Mouse (Mus musculus) cerebellum, adult 2 months (tissue): ENCODE measurements around the gene Ryr2. TPM values are rescaled to one million over a fixed set of nuclear protein-coding genes. Genes with fewer than 3 reads are reported as not detected.
"Not testable (repeated sequence)": the region's sequence is repeated elsewhere in the genome, so short reads cannot be mapped to it uniquely, and the experiment has no call there.

Experiments
- DNase-seq, 2 experiments: peaks; one replicate each; pipeline ENCODE4 v3.0.0; 2021
- H3K27ac ChIP-seq: fragments of 200-500 bp; 2 replicates; pipeline ENCODE4 v1.5.1; 2012; ENCODE audit warnings: low read length, control low read depth, inconsistent platforms; ENCODE audit not compliant: insufficient read depth
- H3K27me3 ChIP-seq: fragments of 200-500 bp; 2 replicates; pipeline ENCODE4 v1.6.1; 2012; ENCODE audit warnings: inconsistent platforms, mild to moderate bottlenecking, low read length, moderate library complexity; ENCODE audit not compliant: control insufficient read depth, insufficient read depth
- H3K4me1 ChIP-seq: fragments of 200-500 bp; 2 replicates; pipeline ENCODE4 v1.6.1; 2011; ENCODE audit warnings: low read length; ENCODE audit not compliant: control insufficient read depth, insufficient read depth
- H3K4me3 ChIP-seq: fragments of 200-500 bp; replicated peaks from 2 replicates; pipeline ENCODE3; 2011; ENCODE audit warnings: mild to moderate bottlenecking, low read depth, low read length, control low read depth; ENCODE audit not compliant: insufficient read depth
- CTCF ChIP-seq: fragments of 200-500 bp; IDR thresholded peaks from 2 replicates; pipeline ENCODE4 v1.5.1; 2011; ENCODE audit warnings: low read depth, mild to moderate bottlenecking, control low read depth, low read length, moderate library complexity, borderline replicate concordance; ENCODE audit not compliant: insufficient read depth
- POLR2A ChIP-seq: fragments of 200-500 bp; IDR thresholded peaks from 2 replicates; pipeline ENCODE4 v1.6.1; 2011; ENCODE audit warnings: low read length, control low read depth, borderline replicate concordance; ENCODE audit not compliant: insufficient read depth
- whole genome bisulfite sequencing: fragments of 180-500 bp; shearing (Covaris S2); methylation state at CpG from one replicate; pipeline ENCODE4 v1.1.7; 2018; 5-methylcytosine and 5-hydroxymethylcytosine counted together
- polyA plus RNA-seq: library from polyadenylated mRNA; depleted of rRNA; stranded (reverse); fragments of >200 nt; gene quantifications from 2 replicates; pipeline ENCODE4 v1.2.3, GENCODE M21; 2012

The Ryr2 gene
- polyA plus RNA-seq, 1 experiment, result 59.8 TPM

DNA sequence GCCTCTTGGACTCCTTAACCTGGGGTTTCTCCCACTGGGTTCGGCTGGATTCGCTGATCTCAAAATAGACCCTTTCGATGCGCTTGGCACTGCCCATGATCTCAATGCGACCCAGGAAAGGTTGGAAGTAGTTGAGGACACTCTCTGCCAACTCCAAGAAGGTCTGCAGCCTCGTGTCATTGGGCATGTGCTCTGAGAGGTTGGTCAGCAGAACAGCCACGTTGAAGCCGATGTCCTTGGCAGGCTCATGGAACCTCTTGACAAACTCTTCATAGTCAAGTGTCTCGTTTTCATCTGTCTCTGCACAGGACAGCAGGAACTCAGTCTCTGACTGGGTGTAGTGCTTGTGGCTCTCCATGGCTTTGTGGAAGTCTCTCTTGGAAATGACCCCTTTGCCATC, 511.3 kb downstream of the Ryr2 start:
- no peaks in the 10 kb centered on the region for H3K4me1 ChIP-seq
- no peak for DNase-seq
- TF ChIP-seq POLR2A, result no peak
- H3K4me3 ChIP-seq, result no peak overlapping the region
- WGBS, result 89% methylated on average over 9 of the region's 9 CpGs
- no peak overlapping the region for H3K27ac ChIP-seq
- no peaks in the 10 kb centered on the region for H3K27me3 ChIP-seq

DNA sequence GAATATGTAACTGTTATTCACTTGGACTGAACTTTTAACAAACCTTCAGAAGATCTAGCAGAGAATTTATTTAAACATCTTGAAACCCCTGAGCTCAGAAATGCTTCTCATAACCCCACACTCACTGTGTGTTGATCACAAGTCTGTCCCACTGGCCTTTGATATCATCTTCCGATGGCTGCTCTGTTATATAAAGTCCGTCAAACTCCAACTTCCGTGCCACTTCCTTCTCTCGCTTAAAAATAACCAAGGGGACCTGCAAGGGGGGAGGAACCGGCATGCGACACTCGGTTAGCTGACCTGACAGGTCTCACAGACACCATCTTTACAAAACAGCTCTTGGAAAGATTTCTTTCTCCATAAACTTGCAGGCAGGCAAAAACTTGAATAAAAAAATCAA, 521.5 kb downstream of the Ryr2 start:
- H3K27ac ChIP-seq, result no peak overlapping the region
- no peak overlapping the region for H3K4me3 ChIP-seq
- WGBS, result 85% methylated on average over 7 of the region's 7 CpGs
- no peak for TF ChIP-seq POLR2A
- TF ChIP-seq CTCF, result no peak
- H3K27me3 ChIP-seq, result no peaks in the 10 kb centered on the region
- H3K4me1 ChIP-seq, result no peaks in the 10 kb centered on the region
- DNase-seq, result no peak

DNA sequence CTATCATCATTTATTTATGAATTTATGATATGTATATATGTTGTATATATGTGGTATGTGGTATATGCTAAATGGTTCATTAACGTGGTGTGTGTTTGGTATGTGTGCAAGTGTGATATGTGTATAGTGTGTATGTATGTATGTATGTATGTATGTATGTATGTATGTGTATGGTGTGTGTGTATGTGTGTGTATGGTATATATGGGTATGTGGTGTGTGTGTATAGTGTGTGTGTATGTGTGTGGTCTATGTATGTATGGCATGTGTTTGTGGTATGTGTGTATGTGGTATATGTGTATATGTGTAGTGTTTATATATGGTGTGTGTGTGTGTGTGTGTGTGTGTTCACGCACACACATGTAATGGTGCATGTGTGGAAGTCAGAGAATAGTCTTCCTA, 534.2 kb downstream of the Ryr2 start:
- TF ChIP-seq CTCF (no peak), POLR2A (no peak)
- no peaks in the 10 kb centered on the region for H3K27me3 ChIP-seq
- H3K27ac ChIP-seq, result no peak overlapping the region
- WGBS, result 47% methylated on average over 2 of the region's 2 CpGs
- no peak overlapping the region for H3K4me3 ChIP-seq
- DNase-seq, result no peak
- peaks cover 2% of the 10 kb centered on the region for H3K4me1 ChIP-seq

DNA sequence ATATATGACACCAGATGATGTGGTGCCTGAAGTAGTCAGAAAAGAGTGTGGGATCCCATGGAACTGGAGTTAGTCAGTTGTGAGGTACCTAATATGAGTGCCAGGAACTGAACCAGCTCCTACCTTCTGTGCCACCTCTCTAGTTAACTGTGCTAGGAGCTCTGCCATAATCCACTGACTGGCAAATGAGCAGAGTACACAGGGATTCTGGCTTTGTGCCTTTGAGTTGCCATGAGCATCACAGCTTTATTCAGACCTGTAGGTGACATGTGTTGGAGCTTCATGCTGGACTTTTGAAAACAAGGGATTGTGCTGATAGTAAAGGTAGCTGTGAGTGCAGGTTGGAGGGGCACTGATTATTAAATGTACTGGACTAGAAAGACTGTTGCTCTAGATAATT, 539.4 kb downstream of the Ryr2 start:
- DNase-seq, result peak in 1 of 2 experiments; percentile 37
- no peak overlapping the region for H3K27ac ChIP-seq
- no peaks in the 10 kb centered on the region for H3K27me3 ChIP-seq
- no peaks in the 10 kb centered on the region; the same call in 1 of the 2 replicates for H3K4me1 ChIP-seq
- H3K4me3 ChIP-seq, result no peak overlapping the region
- TF ChIP-seq POLR2A (no peak), CTCF (no peak)

DNA sequence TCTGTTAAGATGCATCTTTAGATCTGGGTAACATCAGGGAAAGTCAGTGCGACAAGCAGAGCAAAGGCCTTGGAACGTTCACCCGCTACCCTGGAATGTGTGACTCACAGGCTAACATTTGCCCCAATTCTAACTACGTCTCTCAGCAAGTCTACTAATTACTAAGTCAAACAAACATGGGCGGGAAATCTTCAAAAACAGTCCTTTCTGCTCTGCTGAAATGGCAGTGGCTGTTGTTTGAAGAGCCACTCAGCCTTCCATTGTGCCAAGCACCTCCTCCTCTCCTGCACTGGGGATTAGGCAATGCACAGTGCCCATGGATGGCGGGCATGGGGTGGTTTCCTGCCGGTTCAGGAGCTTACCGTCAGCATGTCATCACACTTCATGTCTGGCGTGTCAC, 540.3 kb downstream of the Ryr2 start:
- Histone ChIP-seq H3K4me1 (no peaks in the 10 kb centered on the region; the same call in 1 of the 2 replicates), H3K27ac (no peak overlapping the region), H3K27me3 (no peaks in the 10 kb centered on the region), H3K4me3 (no peak overlapping the region)
- no peak for TF ChIP-seq CTCF
- TF ChIP-seq POLR2A, result no peak
- 78% methylated on average over 9 of the region's 9 CpGs for WGBS
- no peak for DNase-seq

DNA sequence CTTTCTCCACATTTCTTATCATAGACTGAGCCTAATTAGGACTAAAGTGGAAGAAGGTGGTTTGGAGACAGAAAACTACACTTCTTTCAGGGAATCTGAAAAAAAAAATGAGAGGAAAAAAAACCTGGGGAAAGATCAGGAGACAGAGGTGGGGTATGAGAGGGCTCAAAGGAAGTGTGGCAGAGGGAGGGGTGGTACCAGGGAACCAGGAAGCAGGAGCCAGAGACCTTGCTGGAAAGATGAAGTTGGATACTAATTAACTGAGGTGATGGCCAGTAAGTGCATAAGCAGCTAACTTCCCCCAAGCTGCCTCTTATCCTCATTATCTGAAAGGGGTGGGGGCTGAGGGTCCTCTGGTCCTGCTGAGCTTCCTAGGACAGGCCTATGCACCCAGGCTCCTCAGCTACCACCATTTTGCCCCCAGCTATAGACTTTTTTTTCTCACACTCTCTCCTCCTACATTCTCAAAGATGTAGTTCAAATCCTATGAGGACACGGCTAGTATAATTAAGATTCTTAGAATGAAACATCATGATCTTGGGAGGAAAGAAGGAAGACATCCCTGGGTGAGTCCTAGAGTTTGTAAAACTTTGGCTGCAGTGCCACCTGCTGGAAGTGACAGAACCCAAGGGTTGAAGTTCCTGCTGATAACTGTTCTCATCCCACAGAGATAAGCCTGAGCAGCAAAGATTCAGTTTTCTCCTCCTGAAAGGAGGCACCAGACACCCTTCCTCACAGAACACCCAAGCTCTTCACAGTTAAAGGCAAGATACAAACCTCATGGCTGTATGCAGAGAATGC, 543.3 kb downstream of the Ryr2 start:
- no peaks in the 10 kb centered on the region for H3K27me3 ChIP-seq
- no peak overlapping the region for H3K4me3 ChIP-seq
- peak; percentile 35 to 48 for DNase-seq
- 53% methylated on average over 1 of the region's 1 CpGs for WGBS
- peak; percentile 59; the same call in 1 of the 2 replicates for TF ChIP-seq CTCF
- no peak for TF ChIP-seq POLR2A
- no peaks in the 10 kb centered on the region; the same call in 1 of the 2 replicates for H3K4me1 ChIP-seq
- H3K27ac ChIP-seq, result no peak overlapping the region

DNA sequence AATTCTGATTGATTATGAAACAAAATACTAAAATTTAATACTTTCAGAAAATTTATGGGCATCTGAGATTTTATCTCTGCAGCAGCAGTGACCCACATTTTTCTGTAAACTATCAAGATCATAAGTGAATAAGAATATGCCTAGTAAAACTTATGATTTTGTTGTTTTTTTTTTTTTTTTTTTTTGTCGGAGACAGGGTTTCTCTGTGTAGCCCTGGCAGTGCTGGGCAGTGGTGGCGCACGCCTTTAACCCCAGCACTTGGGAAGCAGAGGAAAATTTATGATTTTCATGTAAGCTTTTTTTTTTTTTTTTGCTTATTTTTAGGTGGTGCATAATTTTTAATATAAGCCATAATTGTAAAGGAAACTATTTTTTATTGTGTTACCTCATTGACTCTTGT, 557.1 kb downstream of the Ryr2 start:
- Histone ChIP-seq H3K27ac (no peak overlapping the region), H3K4me1 (no peaks in the 10 kb centered on the region), H3K4me3 (no peak overlapping the region), H3K27me3 (no peaks in the 10 kb centered on the region; the same call in 1 of the 2 replicates)
- TF ChIP-seq POLR2A (no peak), CTCF (no peak)
- DNase-seq, result no peak
- WGBS, result 91% methylated on average over 3 of the region's 3 CpGs

DNA sequence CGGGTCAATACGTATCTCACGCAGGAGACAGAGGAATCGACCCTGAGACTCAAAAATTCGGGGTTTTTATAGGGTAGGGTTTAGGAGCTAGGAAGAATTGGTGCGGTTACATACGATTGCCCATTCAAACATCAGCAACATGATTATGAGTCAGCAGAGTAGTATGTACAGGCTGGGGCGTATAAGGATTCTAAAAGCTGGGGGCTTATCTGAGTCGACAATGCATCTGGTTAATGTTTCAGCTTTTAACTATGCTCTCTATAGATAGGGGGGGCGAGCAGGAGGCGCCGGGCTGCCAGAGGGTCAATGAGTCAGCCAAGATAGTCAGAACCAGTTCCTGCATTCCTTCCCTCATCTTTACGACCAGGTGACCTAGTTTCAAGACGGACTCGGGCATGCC, 557.6 kb downstream of the Ryr2 start:
- H3K4me1 ChIP-seq, DNase-seq, H3K27ac ChIP-seq, H3K4me3 ChIP-seq, H3K27me3 ChIP-seq: not testable (repeated sequence)
- 80% methylated on average over 15 of the region's 15 CpGs for WGBS

DNA sequence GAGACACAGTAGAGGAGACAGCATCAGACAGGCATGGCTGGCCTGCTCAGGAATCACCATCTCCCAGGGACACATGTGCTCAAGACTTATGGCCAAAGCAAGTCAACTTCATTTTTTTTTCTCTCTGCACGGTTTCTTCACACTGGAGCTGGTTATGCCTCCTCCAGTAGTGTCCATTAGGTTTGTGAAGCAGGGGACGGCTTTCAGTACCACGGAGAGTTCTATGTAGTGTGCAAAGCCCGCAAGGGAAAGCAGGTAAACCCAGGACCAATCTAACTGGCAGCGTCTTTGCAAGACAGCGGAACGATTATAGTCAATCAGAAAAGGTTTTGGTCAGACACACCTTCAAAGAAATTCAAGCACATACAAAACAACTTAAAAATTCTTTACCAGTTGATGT, 560.9 kb downstream of the Ryr2 start:
- no peaks in the 10 kb centered on the region for H3K4me1 ChIP-seq
- no peak for DNase-seq
- 59% methylated on average over 7 of the region's 7 CpGs for WGBS
- H3K27ac ChIP-seq, result no peak overlapping the region
- TF ChIP-seq CTCF (no peak), POLR2A (no peak)
- H3K27me3 ChIP-seq, result no peaks in the 10 kb centered on the region
- H3K4me3 ChIP-seq, result no peak overlapping the region
